Mouse (Mus musculus) adrenal gland, postnatal 14 days (tissue): ENCODE results near the gene Folr1. TPM values are rescaled to one million over a fixed set of nuclear protein-coding genes. Genes with fewer than 3 reads are reported as not detected.

ENCODE experiments used
- DNase-seq: peaks from one replicate; pipeline ENCODE4 v3.0.0; 2021; ENCODE audit warnings: mixed read lengths
- long read RNA-seq, 2 experiments: library from polyadenylated mRNA; stranded (forward); transcript quantifications; one replicate each; pipeline ENCODE4 v2.0.0; 2021
- total RNA-seq: library from RNA; stranded (reverse); gene quantifications from 2 replicates; pipeline ENCODE4 v1.2.3, GENCODE M21; 2021

Folr1 gene
- total RNA-seq, result 2.6 and 3.0 TPM in 2 replicates
- long read RNA-seq, experiment 1, partial matches to known transcripts, result 2 of 5 reads
- long read RNA-seq, experiment 1, other reads (novel, unspliced or antisense), result 0 of 5 reads
- long read RNA-seq, experiment 2, partial matches to known transcripts, result 1 of 3 reads
- long read RNA-seq, experiment 2, other reads (novel, unspliced or antisense), result 0 of 3 reads

- DNase-seq, result no peak
Measured at GRCm38 (mm10) chr7:101870629-101871028, at the start of gene Folr1. Gene Folr1, minus strand, starts transcription at chr7:101870788.

GRCm38 (mm10) chr7:101918071-101918470 is 47.5 kb upstream of the Folr1 start:
- peak; percentile 76 for DNase-seq

GRCm38 (mm10) chr7:101911982-101912381 is 41.4 kb upstream of the Folr1 start:
- DNase-seq, result no peak

GRCm38 (mm10) chr7:101910138-101910537 is 39.5 kb upstream of the Folr1 start:
- peak; percentile 47 for DNase-seq

GRCm38 (mm10) chr7:101908367-101908766 is 37.8 kb upstream of the Folr1 start:
- DNase-seq, result no peak

- peak; percentile 48 for DNase-seq
Measured at GRCm38 (mm10) chr7:101906696-101907095, 36.1 kb upstream of the Folr1 start.

GRCm38 (mm10) chr7:101906287-101906681 is 35.7 kb upstream of the Folr1 start, which contains the start of gene Tomt:
Gene Tomt, minus strand, starts transcription at chr7:101906359.
- no peak for DNase-seq

- peak; percentile 100 for DNase-seq
Measured at GRCm38 (mm10) chr7:101905561-101906286, 35.1 kb upstream of the Folr1 start, which contains the start of gene Lamtor1. Gene Lamtor1, plus strand, starts transcription at chr7:101905904.

- DNase-seq, result no peak
Measured at GRCm38 (mm10) chr7:101902846-101903245, 32.3 kb upstream of the Folr1 start.

GRCm38 (mm10) chr7:101901969-101902368 is 31.4 kb upstream of the Folr1 start:
- no peak for DNase-seq

GRCm38 (mm10) chr7:101900331-101901097 is 29.9 kb upstream of the Folr1 start:
- DNase-seq, result no peak

- peak; percentile 97 for DNase-seq
Measured at GRCm38 (mm10) chr7:101896104-101897066, 25.8 kb upstream of the Folr1 start.

GRCm38 (mm10) chr7:101895695-101896094 is 25.1 kb upstream of the Folr1 start:
- DNase-seq, result no peak

- DNase-seq, result no peak
Measured at GRCm38 (mm10) chr7:101888460-101888859, 17.9 kb upstream of the Folr1 start.

GRCm38 (mm10) chr7:101886274-101886673 is 15.7 kb upstream of the Folr1 start:
- no peak for DNase-seq

GRCm38 (mm10) chr7:101884160-101884559 is 13.6 kb upstream of the Folr1 start:
- no peak for DNase-seq

- peak; percentile 48 for DNase-seq
Measured at GRCm38 (mm10) chr7:101882413-101883154, 12.0 kb upstream of the Folr1 start.

- DNase-seq, result no peak
Measured at GRCm38 (mm10) chr7:101880855-101881254, 10.3 kb upstream of the Folr1 start.

GRCm38 (mm10) chr7:101875978-101876377 is 5.4 kb upstream of the Folr1 start:
- peak; percentile 58 for DNase-seq

- peak; percentile 36 for DNase-seq
Measured at GRCm38 (mm10) chr7:101871296-101871695, 708 bp upstream of the Folr1 start.

GRCm38 (mm10) chr7:101869163-101869500 is 1.5 kb downstream of the Folr1 start:
- DNase-seq, result no peak
